Mouse (Mus musculus) mouse trophoblast stem cell (cell line): ENCODE results near the gene Mpp2.

ENCODE experiments used
- in situ Hi-C, 2 experiments: fragments of 300-500 bp; cut with MseI, MboI; formaldehyde crosslinking; loops; 2 replicates in 1 of 2; 3 replicates in 1 of 2; pipeline ENCODE4 v1.15.1; 2025

Gene Mpp2

DNA sequence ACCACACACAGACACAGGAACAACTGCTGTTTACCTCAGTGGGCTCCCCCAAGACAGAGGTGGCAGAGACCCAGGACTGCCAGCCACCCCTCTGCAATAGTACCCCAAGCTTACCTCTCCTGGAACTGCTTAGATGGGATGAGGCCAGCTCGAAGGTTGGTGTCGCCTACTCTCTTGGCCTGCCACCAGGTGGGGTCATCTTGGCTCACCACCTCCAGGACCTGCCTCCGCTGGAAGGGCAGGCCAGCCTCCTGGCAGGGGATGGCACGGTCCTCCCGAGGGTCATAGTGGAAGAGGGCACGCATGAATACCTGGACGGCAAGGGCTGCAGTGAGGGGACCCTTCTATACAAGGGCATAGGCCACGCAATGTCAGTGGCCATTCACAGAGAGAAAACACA lies 75.1 kb downstream of the Mpp2 start:
- in situ Hi-C loops = no loop called here

DNA sequence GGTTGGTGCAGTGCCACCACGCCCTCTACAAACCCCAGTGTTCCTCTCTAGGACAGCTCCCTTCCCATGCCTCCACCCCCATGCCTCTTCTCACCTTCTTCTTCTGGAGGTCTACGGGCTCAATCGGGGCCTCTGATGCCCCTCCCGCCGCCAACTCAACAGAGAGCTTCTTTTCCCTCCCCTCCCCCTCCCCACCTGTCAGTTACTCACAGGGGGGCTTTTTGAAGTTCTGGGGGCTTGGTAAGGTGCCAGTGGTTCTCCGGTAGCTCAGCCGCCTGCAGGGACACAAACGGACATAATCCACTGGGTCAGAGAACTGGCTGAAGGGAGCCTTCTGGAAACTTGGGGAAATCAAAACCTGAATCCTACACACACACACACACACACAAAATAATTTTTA lies 76.8 kb downstream of the Mpp2 start:
- in situ Hi-C loops = no loop called here

DNA sequence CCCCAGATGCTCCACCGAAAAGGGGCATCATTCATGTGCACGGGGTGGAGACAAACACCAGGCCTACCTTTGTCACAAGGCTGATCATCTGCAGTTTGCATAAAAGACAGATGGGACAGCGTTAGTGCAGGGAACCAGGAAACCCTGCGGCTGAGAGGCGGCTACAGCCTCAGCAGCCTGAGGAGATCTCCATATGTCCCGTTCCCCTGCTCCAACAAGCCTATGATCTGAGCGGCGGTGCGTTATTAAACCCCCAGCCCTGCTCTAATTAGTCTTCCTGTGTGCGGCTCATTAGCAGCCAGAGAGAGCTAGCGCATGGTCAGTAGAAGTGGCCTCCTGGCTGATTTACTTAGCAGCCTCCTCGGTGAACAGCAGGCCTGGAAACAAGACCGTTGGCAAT lies 78.2 kb downstream of the Mpp2 start:
- in situ Hi-C loops = no loop called here

DNA sequence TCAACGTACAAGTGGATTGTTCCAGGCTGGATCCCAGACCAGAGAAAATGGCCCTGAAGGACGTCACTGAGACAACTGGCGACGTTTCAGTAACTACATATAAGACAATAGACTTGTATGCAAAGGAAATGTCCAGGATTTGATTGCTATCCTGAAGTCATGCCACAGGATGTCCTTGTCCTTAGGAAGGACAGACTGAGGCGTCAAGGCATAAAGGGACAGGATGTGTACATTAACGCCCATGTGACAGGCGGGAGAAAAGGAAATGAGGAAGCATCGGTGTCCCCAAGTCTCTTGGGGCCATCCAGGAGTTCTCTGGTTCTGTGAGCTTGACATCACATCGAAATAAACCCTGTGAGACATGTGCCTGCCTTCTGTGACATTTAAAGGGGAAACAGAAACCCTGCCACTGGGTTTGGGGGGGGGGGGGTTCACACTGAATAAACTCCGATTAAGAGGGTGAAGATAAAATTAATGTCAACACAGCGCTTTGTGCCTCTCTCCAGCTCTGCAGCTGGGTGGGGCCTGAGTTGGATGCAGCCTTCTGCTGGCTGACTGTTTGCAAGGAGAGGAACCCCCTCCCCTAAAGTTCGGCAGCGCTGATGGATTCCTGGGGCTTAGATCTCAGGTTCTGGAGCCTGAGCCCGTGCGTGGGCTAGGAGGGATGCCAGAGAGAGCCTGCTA lies 79.2 kb downstream of the Mpp2 start:
- in situ Hi-C loops = no loop called here

DNA sequence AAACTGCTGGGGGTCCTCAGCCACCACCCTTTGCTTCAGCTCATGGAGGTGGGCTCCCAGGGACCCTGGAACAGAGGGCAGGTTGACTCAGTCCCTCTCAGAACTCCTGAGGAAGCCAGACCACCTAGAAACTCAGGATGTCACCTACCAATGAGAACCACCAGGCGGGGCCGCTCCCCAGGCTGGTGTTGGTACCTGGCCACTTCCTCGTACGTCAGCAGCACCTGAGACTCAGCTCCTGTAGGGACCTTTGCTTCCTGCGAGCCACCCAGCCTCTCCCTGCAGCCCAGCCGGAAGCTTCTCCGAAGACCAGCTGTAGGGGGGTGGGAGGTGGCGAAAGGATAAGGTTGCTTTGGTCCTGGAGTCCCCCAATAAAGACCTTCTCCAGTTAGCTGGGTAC lies 79.9 kb downstream of the Mpp2 start:
- in situ Hi-C loops = no loop called here
